Mouse (Mus musculus): ENCODE results near the gene Lrrc26.

DNA sequence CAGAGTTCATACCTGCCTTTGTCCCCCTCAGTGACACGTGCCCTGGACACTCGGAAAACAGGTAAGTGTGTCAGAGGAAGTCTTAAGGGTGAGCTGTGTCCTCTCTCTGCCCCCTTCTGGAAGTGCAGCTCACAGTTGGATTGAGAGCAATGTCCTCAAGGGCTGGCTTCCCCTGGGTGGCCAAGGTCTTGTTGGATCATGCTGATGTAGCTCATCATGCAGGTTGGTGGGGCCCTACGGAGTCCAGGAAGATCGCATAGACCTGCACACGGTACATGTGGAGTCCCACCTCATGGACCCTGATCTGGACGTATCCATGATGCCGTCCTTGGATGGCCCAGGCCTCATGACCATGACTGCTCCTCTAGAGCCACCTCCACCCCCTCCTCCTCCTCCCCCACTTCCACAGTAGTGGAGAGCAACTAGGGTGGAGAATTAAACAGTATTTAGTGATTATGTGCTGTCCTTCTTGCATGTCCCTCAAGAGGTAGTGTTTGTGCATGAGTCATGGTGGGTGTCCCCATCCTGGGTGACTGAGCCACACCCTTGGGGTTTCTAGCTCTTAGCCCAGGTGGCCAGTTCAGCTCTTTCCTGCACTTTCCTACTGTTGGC, 875 bp upstream of the Lrrc26 start:
- TF ChIP-seq GATA1 (IDR thresholded peaks at IDR 0.05; ENCODE audit: low read length), result no peak
- no peak for TF ChIP-seq TAL1 (IDR thresholded peaks at IDR 0.05; ENCODE audit: low read length)
